Mouse (Mus musculus): ENCODE results near the gene Pomt2.

- no peak for TF ChIP-seq CTCF (IDR thresholded peaks at IDR 0.05; ENCODE audit: low read depth, low read length)
- TF ChIP-seq POLR2A (IDR thresholded peaks at IDR 0.05; ENCODE audit: insufficient read depth, low read length): no peak
Measured at GRCm38 (mm10) chr12:87138342-87138701, 9.4 kb downstream of the Pomt2 start.

Measured in ES-Bruce4 (cell line).